Mouse (Mus musculus) G1E-ER4 (cell line): ENCODE measurements around the gene Vgll4. TPM values are rescaled to one million over a fixed set of nuclear protein-coding genes. Genes with fewer than 3 reads are reported as not detected.

Experiments
- GATA1 ChIP-seq: IDR thresholded peaks from one replicate; pipeline ENCODE4 v1.8.0; 2012; ENCODE audit warnings: low read length, inconsistent platforms
- polyA plus RNA-seq: library from polyadenylated mRNA; stranded (reverse); fragments of >175 nt; gene quantifications from 2 replicates; pipeline ENCODE4 v1.2.3, GENCODE M21; 2012

Gene Vgll4
- polyA plus RNA-seq, 1 experiment: 28.2 TPM

- TF ChIP-seq GATA1: no peak
Observed at GRCm38 (mm10) chr6:114932116-114932500, 37.7 kb downstream of the Vgll4 start.

- TF ChIP-seq GATA1: no peak
Observed at GRCm38 (mm10) chr6:114931212-114932115, 38.3 kb downstream of the Vgll4 start.

GRCm38 (mm10) chr6:114930646-114931045, 39.1 kb downstream of the Vgll4 start:
- no peak for TF ChIP-seq GATA1

GRCm38 (mm10) chr6:114930038-114930591, 39.7 kb downstream of the Vgll4 start:
- TF ChIP-seq GATA1: no peak

GRCm38 (mm10) chr6:114929346-114929745, 40.4 kb downstream of the Vgll4 start:
- TF ChIP-seq GATA1: no peak

- TF ChIP-seq GATA1: no peak
Observed at GRCm38 (mm10) chr6:114928462-114928861, 41.3 kb downstream of the Vgll4 start.

GRCm38 (mm10) chr6:114927400-114927799, 42.4 kb downstream of the Vgll4 start:
- TF ChIP-seq GATA1: no peak

- TF ChIP-seq GATA1: no peak
Observed at GRCm38 (mm10) chr6:114926369-114927157, 43.2 kb downstream of the Vgll4 start.

GRCm38 (mm10) chr6:114925196-114925595, 44.6 kb downstream of the Vgll4 start:
- no peak for TF ChIP-seq GATA1

- TF ChIP-seq GATA1: no peak
Observed at GRCm38 (mm10) chr6:114921632-114922354, 48.0 kb downstream of the Vgll4 start.

- TF ChIP-seq GATA1: no peak
Observed at GRCm38 (mm10) chr6:114920523-114921445, 49.0 kb downstream of the Vgll4 start.

- TF ChIP-seq GATA1: no peak
Observed at GRCm38 (mm10) chr6:114919670-114920313, 50.0 kb downstream of the Vgll4 start.

GRCm38 (mm10) chr6:114918994-114919393, 50.8 kb downstream of the Vgll4 start:
- TF ChIP-seq GATA1: no peak
